In the genomic region with DNA sequence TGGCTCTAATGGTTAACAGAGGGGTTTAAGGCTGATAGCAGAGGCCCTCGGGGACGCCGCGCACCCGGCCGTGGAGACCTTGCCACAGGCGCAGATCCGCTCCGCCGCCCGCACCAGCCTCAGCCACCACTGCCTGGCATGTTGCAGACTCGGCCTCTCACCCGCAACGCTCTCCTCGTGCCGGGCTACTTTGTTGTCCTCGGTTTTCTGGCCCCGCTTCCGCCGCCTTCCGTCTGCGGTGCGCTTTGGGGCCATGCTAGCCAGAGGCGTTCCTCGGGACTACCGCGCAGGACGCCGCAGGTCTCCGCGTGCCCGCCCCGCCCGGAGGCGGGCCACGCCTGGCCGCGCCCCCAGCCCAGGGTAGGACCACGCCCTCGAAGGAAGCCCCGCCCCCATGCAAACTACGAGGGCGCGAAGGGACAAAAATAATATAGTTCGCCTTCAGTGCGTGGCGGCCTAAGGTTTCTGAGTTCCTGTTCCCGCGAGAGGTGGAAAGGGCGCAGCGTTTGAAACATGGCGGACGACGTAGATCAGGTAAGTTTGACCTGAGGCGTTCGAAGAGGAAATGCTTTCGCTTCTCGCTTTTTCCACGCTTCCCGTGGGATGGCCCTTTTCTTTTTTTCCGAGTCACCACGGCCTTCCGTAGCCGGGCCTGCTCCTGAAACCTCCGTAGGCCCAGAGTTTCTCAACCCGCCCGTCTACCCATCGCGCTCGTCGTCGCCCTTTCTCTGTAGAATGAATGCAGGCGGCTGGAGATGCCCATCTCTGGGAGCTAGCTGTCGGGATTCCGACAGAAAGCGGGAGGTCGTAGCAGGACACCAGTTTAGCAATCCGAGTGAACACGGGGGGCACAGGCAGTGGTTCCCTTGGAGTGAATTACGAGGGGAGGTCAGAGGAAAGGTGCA, we compare ENCODE assay signal across 8 mouse cellular contexts. TPM values are rescaled to one million over a fixed set of nuclear protein-coding genes. Genes with fewer than 3 reads are reported as not detected.
DNase-seq lines count a peak whose midpoint lies in the region; ATAC-seq lines count a peak whose summit lies in the region.

A gene (minus strand): TSS at position 344 of the 905 bp plus-strand sequence.
A gene (plus strand): TSS at position 384 of the 905 bp plus-strand sequence.

- H3K36me3 ChIP-seq in hindbrain, embryonic 12.5 days = peaks cover 26% of the 10 kb centered on the region

- peaks cover 23% of the 10 kb centered on the region for H3K4me1 ChIP-seq in hindbrain, embryonic 12.5 days

- no peaks in the 10 kb centered on the region for H3K9me3 ChIP-seq in hindbrain, embryonic 12.5 days (replicated peaks)

- peak within 1 kb of the TSS; percentile 79 for H3K4me3 ChIP-seq in hindbrain, embryonic 12.5 days

- ATAC-seq in hindbrain, embryonic 12.5 days (ENCODE audit: low FRiP score) = peak; percentile 97

- peak within 1 kb of the TSS; percentile 89 for H3K9ac ChIP-seq in hindbrain, embryonic 12.5 days

- H3K27me3 ChIP-seq in hindbrain, embryonic 12.5 days = no peaks in the 10 kb centered on the region

- peak; percentile 99 for DNase-seq in NIH3T3 (ENCODE audit: low read depth)
- peak; percentile 99 for DNase-seq in cerebellum, postnatal 10 days
- DNase-seq in frontal cortex, postnatal 10 days (ENCODE audit: low spot score in 2 of 2) = peak; percentile 96 to 97
- DNase-seq in layer of hippocampus, postnatal 14 days (ENCODE audit: low spot score in 2 of 2) = peak; percentile 97 to 98
- peak; percentile 98 for DNase-seq in lung, postnatal 14 days
- DNase-seq in retina, adult 2 months (ENCODE audit: low read depth, low spot score) = peak; percentile 96
- DNase-seq in thymus, postnatal 36 days = peak; percentile 97 to 99

- under 1% methylated on average over 80 of the region's 80 CpGs for WGBS in hindbrain, embryonic 12.5 days

- H3K4me2 ChIP-seq in hindbrain, embryonic 12.5 days (replicated peaks) = peak within 1 kb of the TSS; percentile 83

- H3K27ac ChIP-seq in hindbrain, embryonic 12.5 days = peak within 1 kb of the TSS; percentile 70

RNA-seq across cellular contexts. Expression of the first gene that starts in this region (rescaled TPM):
- 27.3 TPM in 2 replicates for polyA plus RNA-seq in hindbrain, embryonic 12.5 days (2016; fragmentation: Nextera tagmentation; extraction: Ambion mirVana)
- 10 to 100 TPM; 11.8 to 13.0 TPM for total RNA-seq in layer of hippocampus, postnatal 14 days (2021)

RNA-seq across cellular contexts. Expression of the second gene that starts in this region (rescaled TPM):
- 185 and 194 TPM in 2 replicates for polyA plus RNA-seq in hindbrain, embryonic 12.5 days (2016; fragmentation: Nextera tagmentation; extraction: Ambion mirVana)
- 10 to 100 TPM; 39.5 to 41.7 TPM for total RNA-seq in layer of hippocampus, postnatal 14 days (2021)

Comparison
In these comparisons a context has a peak if more than half of its experiments do, and no peak if none do; other contexts are left out.
1. Peak in every context shown above with its lines: DNase-seq, ATAC-seq, H3K4me3 ChIP-seq and H3K27ac ChIP-seq.